Mouse (Mus musculus): ENCODE data around the gene Cdhr4. TPM values are rescaled to one million over a fixed set of nuclear protein-coding genes. Genes with fewer than 3 reads are reported as not detected.
"Not testable (repeated sequence)": the region's sequence is repeated elsewhere in the genome, so short reads cannot be mapped to it uniquely, and the experiment has no call there.

Cdhr4 gene
- total RNA-seq, 2 experiments from 2014 or later, result 1.2 TPM; not detected in 1

DNA sequence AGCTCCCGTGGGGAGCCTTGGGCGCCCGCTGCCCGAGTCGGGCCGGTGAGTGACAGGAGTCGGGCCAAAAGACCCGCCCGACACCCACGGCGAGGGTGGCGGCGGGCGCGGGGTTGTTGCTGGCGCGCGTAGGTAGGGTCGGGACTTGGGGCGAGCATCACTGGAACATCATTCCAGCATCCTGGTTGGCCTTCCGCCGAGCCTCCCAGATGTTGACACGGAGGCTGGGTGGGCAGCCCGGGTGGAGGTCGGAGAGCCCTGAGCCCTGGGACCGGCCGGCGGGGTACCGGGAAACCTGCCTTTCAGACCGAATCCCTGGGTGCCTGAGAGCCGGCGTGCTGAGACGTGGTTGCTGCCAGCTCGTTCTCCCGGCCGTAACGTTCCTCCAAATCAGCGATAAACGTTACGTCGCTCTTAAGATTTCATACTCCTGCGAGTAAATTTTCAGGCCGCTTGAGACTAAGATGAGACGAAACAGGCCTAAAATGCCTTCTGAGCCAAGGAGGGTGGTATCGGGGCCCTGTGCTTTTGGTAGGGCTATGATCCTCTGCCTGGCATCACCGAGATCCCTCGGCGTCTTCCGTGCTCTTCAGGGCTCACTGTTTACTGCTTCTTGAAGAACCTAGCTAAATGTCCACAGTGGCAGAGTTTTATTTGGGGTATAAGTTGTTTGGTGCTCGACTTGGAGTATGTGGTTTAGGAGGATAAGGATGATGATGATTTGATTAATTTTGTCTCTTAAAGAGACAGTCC is 10.7 kb downstream of the Cdhr4 start:
- no peak for DNase-seq (ENCODE audit: low spot score in 2 of 2)

DNA sequence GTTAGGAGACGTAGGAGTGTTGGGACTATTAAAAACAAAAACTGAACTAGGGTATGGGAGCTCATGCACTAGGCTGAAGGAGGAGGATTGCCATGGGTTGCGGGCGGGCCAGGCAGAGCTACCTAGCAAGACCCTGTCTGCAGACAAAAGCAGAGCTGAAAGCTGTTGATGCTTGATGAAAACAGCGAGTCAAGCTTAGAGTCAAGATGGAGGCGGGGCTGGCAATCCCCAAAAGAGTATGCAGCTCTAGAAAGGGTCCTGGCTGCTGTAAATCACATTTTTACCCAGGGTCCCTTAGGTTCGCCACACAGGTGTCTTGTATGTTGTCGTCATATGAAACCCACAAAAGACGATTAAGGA is 11.2 kb downstream of the Cdhr4 start:
- no peak for DNase-seq (ENCODE audit: low spot score in 2 of 2)

DNA sequence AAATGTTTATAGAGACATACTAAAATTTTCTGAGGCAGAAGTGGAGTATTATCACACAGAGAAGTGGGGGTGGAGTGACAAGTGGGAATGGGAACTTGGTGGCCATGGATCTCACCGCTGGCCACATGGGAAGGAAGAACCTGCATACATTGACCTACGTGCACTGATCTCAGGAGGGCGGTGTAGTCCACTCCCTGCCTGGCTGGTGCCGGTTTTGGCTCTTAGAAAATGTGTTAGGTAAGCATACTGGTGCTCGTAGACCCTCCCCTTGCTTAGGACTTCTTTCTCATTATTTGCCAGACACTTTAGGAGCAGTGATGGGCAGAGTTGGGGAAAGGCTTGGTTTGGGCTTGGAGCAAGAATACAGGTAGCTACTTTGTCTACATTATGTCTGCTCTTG is 15.7 kb downstream of the Cdhr4 start:
- DNase-seq (ENCODE audit: low spot score in 2 of 2), result no peak

- no peak for DNase-seq (ENCODE audit: low spot score in 2 of 2)
Measured at GRCm38 (mm10) chr9:108010385-108010784, 18.1 kb downstream of the Cdhr4 start.

DNA sequence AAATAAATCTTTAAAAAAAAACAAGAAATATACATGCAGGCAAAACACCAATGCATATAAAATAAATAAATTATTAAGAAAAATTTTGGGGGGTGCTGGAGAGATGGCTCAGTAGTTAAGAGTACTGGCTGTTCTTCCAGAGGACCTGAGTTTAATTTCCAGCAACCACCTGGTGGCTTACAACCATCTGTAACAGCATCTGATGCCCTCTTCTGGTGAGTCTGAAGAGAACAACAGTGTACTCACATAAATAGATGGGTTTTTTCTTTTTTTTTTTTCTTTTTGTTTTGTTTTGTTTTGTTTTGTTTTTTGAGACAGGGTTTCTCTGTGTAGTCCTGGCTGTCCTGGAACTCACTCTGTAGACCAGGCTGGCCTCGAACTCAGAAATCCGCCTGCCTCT is 21.3 kb downstream of the Cdhr4 start:
- not testable (repeated sequence) for DNase-seq (ENCODE audit: low spot score in 2 of 2)

GRCm38 (mm10) chr9:108017127-108017526 is 24.8 kb downstream of the Cdhr4 start:
- DNase-seq (ENCODE audit: low spot score in 2 of 2), result no peak

- DNase-seq (ENCODE audit: low spot score in 2 of 2), result no peak
Measured at GRCm38 (mm10) chr9:108020741-108021140, 28.4 kb downstream of the Cdhr4 start.

DNA sequence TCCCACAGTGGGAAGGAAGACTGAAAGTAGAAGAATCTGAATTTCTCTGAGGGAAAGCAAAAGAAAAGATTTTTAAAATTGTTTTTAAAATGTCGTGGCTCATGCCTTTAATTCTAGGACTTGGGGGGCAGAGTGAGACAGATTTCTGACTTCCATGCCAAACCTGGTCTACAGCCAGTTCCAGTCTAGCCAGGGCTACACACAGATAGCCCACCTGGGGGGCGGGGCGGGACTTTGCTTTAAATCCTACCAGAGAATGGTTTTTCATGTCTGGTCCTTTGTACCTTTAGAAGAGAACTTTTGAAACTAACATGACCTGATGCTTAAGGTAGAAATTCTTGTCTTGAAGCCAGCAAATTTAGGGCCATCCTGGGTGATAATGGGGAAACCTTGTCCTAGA is 30.9 kb downstream of the Cdhr4 start:
- no peak for DNase-seq (ENCODE audit: low spot score in 2 of 2)

GRCm38 (mm10) chr9:108026584-108026983 is 34.3 kb downstream of the Cdhr4 start:
- DNase-seq (ENCODE audit: low spot score in 2 of 2), result no peak

- no peak for DNase-seq (ENCODE audit: low spot score in 2 of 2)
Measured at GRCm38 (mm10) chr9:108027867-108028266, 35.6 kb downstream of the Cdhr4 start.

GRCm38 (mm10) chr9:108032126-108032525 is 39.8 kb downstream of the Cdhr4 start:
- DNase-seq (ENCODE audit: low spot score in 2 of 2), result no peak

DNA sequence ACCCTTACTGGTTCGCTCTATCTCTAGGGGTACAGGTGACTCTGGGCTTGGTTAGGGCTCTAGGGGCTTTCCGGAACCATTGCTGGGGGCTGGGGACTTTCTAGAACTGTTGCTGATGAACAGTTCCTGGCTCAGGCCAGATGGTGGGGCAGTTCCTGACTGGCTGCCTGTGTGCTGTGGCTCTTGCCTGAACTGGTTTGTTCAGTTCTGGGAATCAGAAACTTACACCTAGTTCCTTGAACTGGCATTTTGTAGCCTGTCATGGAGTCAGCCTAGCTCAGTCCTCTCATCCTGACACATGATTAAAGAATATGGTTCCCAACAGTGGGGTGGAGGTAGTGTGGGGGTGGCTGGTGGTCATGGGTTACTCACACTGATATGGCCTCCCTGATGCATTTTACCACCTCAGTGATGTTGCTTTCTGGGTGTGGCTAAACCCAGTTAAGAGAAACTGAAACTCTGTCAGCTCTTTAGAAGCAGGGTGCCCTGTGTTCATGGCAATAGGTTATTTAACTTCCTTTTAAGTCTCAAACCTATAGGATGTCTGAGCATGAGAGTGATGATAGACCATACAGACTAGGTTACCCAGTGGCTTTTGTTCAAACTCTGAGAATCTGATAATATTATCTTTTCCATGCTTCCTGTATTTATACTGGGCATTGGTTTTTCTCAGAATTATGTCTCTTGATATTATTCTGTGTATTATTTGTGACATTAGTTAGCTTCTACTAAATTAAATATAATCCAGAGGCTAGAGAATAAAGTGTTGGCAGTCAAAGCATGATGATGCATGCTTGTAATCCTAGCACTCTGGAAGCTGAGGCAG is 43.2 kb downstream of the Cdhr4 start:
- no peak for DNase-seq (ENCODE audit: low spot score in 2 of 2)

GRCm38 (mm10) chr9:108044751-108045492 is 52.6 kb downstream of the Cdhr4 start:
- no peak for DNase-seq (ENCODE audit: low spot score in 2 of 2)

- DNase-seq (ENCODE audit: low spot score in 2 of 2), result no peak
Measured at GRCm38 (mm10) chr9:108046582-108046981, 54.3 kb downstream of the Cdhr4 start.

DNA sequence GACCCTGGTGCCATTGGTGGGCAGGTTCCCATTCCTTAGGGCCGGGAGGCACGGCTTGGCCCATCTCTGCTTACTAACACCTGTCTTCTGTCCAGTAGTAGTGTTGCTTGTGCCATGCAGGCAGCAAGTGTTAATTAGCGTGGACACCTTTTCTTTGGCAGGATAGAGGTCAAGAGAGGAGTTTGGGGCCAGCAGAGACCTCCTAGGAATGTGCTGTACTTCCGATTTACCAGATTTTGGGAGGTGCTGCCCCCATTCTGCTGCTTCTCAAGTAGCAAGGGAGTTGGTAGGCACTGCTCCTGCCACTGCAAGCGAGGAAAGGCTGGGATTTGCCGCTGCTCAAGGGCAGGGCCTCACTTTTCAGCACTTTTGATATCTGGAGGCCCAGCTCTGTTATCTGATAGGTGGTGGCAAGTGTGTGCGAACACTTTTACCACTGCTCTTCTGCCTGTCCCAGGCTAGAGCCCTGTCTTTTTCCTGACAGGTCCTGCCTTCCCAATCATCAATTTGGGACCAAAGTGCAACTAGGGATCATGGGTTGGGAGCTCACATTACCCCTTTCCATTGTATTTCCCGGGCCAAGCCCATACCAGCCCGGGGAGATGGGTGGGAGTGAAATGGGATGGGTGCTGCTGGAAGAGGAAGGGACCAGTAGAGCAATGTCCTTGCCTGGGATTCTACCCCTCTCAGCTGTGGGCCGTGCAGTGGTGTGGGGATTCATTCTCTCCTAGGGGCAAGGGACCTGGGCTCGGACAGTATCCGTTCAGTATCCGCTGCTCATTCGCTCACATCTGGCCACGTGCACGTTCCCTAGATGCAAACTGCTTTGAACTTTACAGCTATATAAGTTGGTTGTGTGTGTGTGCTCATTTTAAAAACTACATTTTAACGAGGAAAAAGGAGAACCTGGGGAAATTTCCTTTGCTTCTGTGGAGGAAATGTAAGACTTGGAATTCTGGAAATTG is 55.6 kb downstream of the Cdhr4 start:
- peak in 1 of 2 experiments; percentile 22 for DNase-seq (ENCODE audit: low spot score in 2 of 2)

GRCm38 (mm10) chr9:108048566-108048955 is 56.3 kb downstream of the Cdhr4 start:
- no peak for DNase-seq (ENCODE audit: low spot score in 2 of 2)

DNA sequence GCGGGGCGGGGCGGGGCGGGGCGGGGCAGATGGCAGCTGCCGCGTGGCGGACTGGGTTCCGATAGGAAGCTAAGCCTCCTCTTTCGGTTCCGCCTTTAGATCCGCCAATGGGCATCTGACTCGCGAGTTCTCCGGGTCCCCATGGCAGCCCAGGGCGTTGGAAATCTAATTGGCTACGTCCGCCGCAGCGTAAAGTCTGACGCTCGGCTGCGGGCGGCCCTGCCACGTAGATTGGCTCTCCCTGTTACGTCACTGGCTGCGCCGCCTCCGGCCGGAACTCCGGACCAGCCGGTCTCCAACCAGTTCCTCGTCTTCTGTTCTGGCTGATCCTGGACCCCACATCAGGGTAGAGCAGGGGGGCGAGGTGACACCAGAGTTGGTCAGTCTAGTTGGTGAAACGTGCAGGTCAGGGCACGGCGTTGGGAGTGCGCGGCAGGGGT is 56.7 kb downstream of the Cdhr4 start, which contains the start of gene Gmppb:
Gene Gmppb, plus strand, starts transcription at position 227 of the 440 bp plus-strand sequence.
- DNase-seq (ENCODE audit: low spot score in 2 of 2), result peak; percentile 87 to 91
